Mouse (Mus musculus): ENCODE data around the gene Dennd6a.

- TF ChIP-seq POLR2A (IDR thresholded peaks at IDR 0.05; ENCODE audit: borderline replicate concordance, extremely low read depth, low read depth, low read length) (no peak), CTCF (IDR thresholded peaks at IDR 0.05; ENCODE audit: insufficient read depth, low read length) (no peak)
Measured at GRCm38 (mm10) chr14:26552853-26553252, 20.8 kb upstream of the Dennd6a start.
